Mouse (Mus musculus): Measurements from ENCODE around the gene C1qtnf4. TPM values are rescaled to one million over a fixed set of nuclear protein-coding genes. Genes with fewer than 3 reads are reported as not detected.

The C1qtnf4 gene
- total and polyA plus RNA-seq, 3 experiments = not detected

- Histone ChIP-seq H3K27ac (ENCODE audit: insufficient read depth, low read depth) (no peak overlapping the region), H3K9me3 (replicated peaks; ENCODE audit: low read length) (peaks cover 16% of the 10 kb centered on the region), H3K4me1 (ENCODE audit: control insufficient read depth in 1 of 2, insufficient read depth in 2 of 2) (peaks cover 0 to 13% of the 10 kb centered on the region in 2 experiments; a peak in 2 of 4 replicates), H3K9ac (ENCODE audit: insufficient read depth, low read depth) (no peak overlapping the region), H3K4me2 (ENCODE audit: insufficient read depth, low read depth, poor library complexity, severe bottlenecking) (no peak overlapping the region), H3K4me3 (replicated peaks in 1 of 3; ENCODE audit: low read depth in 2 of 3, low read length in 2 of 3, poor library complexity in 1 of 3) (no peak overlapping the region), H3K27me3 (replicated peaks) (no peaks in the 10 kb centered on the region), H3K79me2 (replicated peaks; ENCODE audit: control insufficient read depth, extremely low read depth, insufficient read depth, poor library complexity, severe bottlenecking) (peaks cover 14% of the 10 kb centered on the region), H3K36me3 (replicated peaks in 1 of 2; ENCODE audit: control insufficient read depth in 1 of 2, insufficient read depth in 1 of 2, low read length in 1 of 2) (no peaks in the 10 kb centered on the region)
- dilution Hi-C loops (cut with MboI; ENCODE audit: extremely low pct_ligation_motif_present, extremely low pct_unique_long_range_greater_than_20kb, low sequenced_read_pairs) (no loop called here), in situ Hi-C loops (cut with MboI; ENCODE audit: low pct_ligation_motif_present, low pct_unique_long_range_greater_than_20kb, low sequenced_read_pairs) (no loop called here)
- TF ChIP-seq TCF12 (IDR thresholded peaks at IDR 0.05; ENCODE audit: low read depth, low read length) (no peak), NELFE (IDR thresholded peaks at IDR 0.05; ENCODE audit: low read depth, low read length) (no peak), HCFC1 (IDR thresholded peaks at IDR 0.05; ENCODE audit: low read depth, low read length) (no peak), BHLHE40 (IDR thresholded peaks at IDR 0.05; ENCODE audit: low read depth, low read length) (no peak), TBP (conservative IDR thresholded peaks at IDR 0.05; ENCODE audit: low read depth, low read length) (no peak), NRF1 (IDR thresholded peaks at IDR 0.05; ENCODE audit: low read depth, low read length) (no peak), MAX (IDR thresholded peaks at IDR 0.05; ENCODE audit: low read length) (no peak), ETS1 (conservative IDR thresholded peaks at IDR 0.05; ENCODE audit: low read depth, low read length) (no peak), POLR2AphosphoS2 (IDR thresholded peaks at IDR 0.05; ENCODE audit: low read depth, low read length) (no peak), ZNF384 (IDR thresholded peaks at IDR 0.05; ENCODE audit: low read depth, low read length) (no peak), ZC3H11A (IDR thresholded peaks at IDR 0.05; ENCODE audit: low read depth, low read length) (no peak), IRF4 (IDR thresholded peaks at IDR 0.05; ENCODE audit: low read depth, low read length) (no peak), MEF2A (IDR thresholded peaks at IDR 0.05; ENCODE audit: borderline replicate concordance, low read depth, low read length) (no peak), USF2 (conservative IDR thresholded peaks at IDR 0.05; ENCODE audit: low read depth, low read length) (no peak), CHD2 (IDR thresholded peaks at IDR 0.05; ENCODE audit: low read length) (no peak), JUN (IDR thresholded peaks at IDR 0.05; ENCODE audit: insufficient read depth, low read depth, low read length) (no peak), MAZ (IDR thresholded peaks at IDR 0.05; ENCODE audit: low read depth, low read length) (no peak), MXI1 (IDR thresholded peaks at IDR 0.05; ENCODE audit: low read depth, low read length) (no peak), SMC3 (IDR thresholded peaks at IDR 0.05; ENCODE audit: low read depth, low read length) (no peak)
- DNase-seq (ENCODE audit: extremely low read depth) = no peak
These were observed 42.0 kb upstream of the C1qtnf4 start for GRCm38 (mm10) chr2:90843666-90844065.

GRCm38 (mm10) chr2:90844262-90844661 lies 41.4 kb upstream of the C1qtnf4 start:
- no peaks in the 10 kb centered on the region for H3K36me3 ChIP-seq (replicated peaks in 1 of 2; ENCODE audit: control insufficient read depth in 1 of 2, insufficient read depth in 1 of 2, low read length in 1 of 2)
- no peaks in the 10 kb centered on the region for H3K27me3 ChIP-seq (replicated peaks)
- DNase-seq (ENCODE audit: extremely low read depth) = no peak
- H3K79me2 ChIP-seq (replicated peaks; ENCODE audit: control insufficient read depth, extremely low read depth, insufficient read depth, poor library complexity, severe bottlenecking) = peaks cover 20% of the 10 kb centered on the region
- in situ Hi-C loops (cut with MboI; ENCODE audit: low pct_ligation_motif_present, low pct_unique_long_range_greater_than_20kb, low sequenced_read_pairs) = no loop called here
- no peak overlapping the region for H3K4me2 ChIP-seq (ENCODE audit: insufficient read depth, low read depth, poor library complexity, severe bottlenecking)
- TF ChIP-seq SMC3 (IDR thresholded peaks at IDR 0.05; ENCODE audit: low read depth, low read length) (no peak), POLR2A (IDR thresholded peaks at IDR 0.05; ENCODE audit: low read depth, low read length) (no peak), KAT2A (IDR thresholded peaks at IDR 0.05; ENCODE audit: insufficient replicate concordance, low read length) (no peak), ELF1 (IDR thresholded peaks at IDR 0.05; ENCODE audit: low read depth, low read length) (no peak), NELFE (IDR thresholded peaks at IDR 0.05; ENCODE audit: low read depth, low read length) (no peak), USF1 (IDR thresholded peaks at IDR 0.05; ENCODE audit: low read depth, low read length) (no peak)
- H3K9me3 ChIP-seq (replicated peaks; ENCODE audit: low read length) = peaks cover 16% of the 10 kb centered on the region
- no peak overlapping the region for H3K9ac ChIP-seq (ENCODE audit: insufficient read depth, low read depth)
- no peak overlapping the region for H3K4me3 ChIP-seq (replicated peaks in 1 of 3; ENCODE audit: low read depth in 2 of 3, low read length in 2 of 3, poor library complexity in 1 of 3)
- dilution Hi-C loops (cut with MboI; ENCODE audit: extremely low pct_ligation_motif_present, extremely low pct_unique_long_range_greater_than_20kb, low sequenced_read_pairs) = no loop called here
- H3K4me1 ChIP-seq (ENCODE audit: control insufficient read depth in 1 of 2, insufficient read depth in 2 of 2) = peaks cover 0 to 19% of the 10 kb centered on the region in 2 experiments; a peak in 2 of 4 replicates
- H3K27ac ChIP-seq (ENCODE audit: insufficient read depth, low read depth) = no peak overlapping the region
